Mouse (Mus musculus) brain, adult 10 weeks (tissue): ENCODE measurements around the gene Glra2. TPM values are rescaled to one million over a fixed set of nuclear protein-coding genes. Genes with fewer than 3 reads are reported as not detected.

Experiments used
- polyA plus RNA-seq: library from polyadenylated mRNA; stranded (reverse); fragments of 350-450 nt; fragmentation: Illumina TruSeq; extraction: RNeasy Lipid Tissue Mini Kit (QIAGEN cat#74804); gene quantifications from one replicate; pipeline ENCODE4 v1.2.3, GENCODE M21; 2015; ENCODE audit warnings: low read depth, low replicate concordance

The Glra2 gene
- polyA plus RNA-seq = 16.2 TPM

GRCm38 (mm10) chrX:165326939-165327698 lies at the start of gene Glra2:
Glra2 (minus strand) TSS chrX:165327393.

